Mouse (Mus musculus) adrenal gland, postnatal 25 days (tissue): ENCODE results near the gene Fam69a. TPM values are rescaled to one million over a fixed set of nuclear protein-coding genes. Genes with fewer than 3 reads are reported as not detected.
"Not testable (repeated sequence)": the region's sequence is repeated elsewhere in the genome, so short reads cannot be mapped to it uniquely, and the experiment has no call there.

ENCODE experiments used
- DNase-seq: peaks from one replicate; pipeline ENCODE4 v3.0.0; 2021; ENCODE audit warnings: mixed read lengths
- total RNA-seq: library from RNA; stranded (reverse); gene quantifications from 2 replicates; pipeline ENCODE4 v1.2.3, GENCODE M21; 2021

Gene Fam69a
- total RNA-seq, 1 experiment from 2014 or later, result 4.6 TPM

- no peak for DNase-seq
Observed at GRCm38 (mm10) chr5:107946475-107946874, 40.4 kb downstream of the Fam69a start.

- DNase-seq, result no peak
Observed at GRCm38 (mm10) chr5:107943526-107943925, 43.4 kb downstream of the Fam69a start.

- DNase-seq, result no peak
Observed at GRCm38 (mm10) chr5:107942941-107943340, 43.9 kb downstream of the Fam69a start.

GRCm38 (mm10) chr5:107941222-107941621 is 45.7 kb downstream of the Fam69a start:
- no peak for DNase-seq

- no peak for DNase-seq
Observed at GRCm38 (mm10) chr5:107939701-107940100, 47.2 kb downstream of the Fam69a start.

- DNase-seq, result no peak
Observed at GRCm38 (mm10) chr5:107938886-107939285, 48.0 kb downstream of the Fam69a start.

GRCm38 (mm10) chr5:107938483-107938882 is 48.4 kb downstream of the Fam69a start:
- DNase-seq, result not testable (repeated sequence)

- DNase-seq, result no peak
Observed at GRCm38 (mm10) chr5:107936625-107937389, 50.1 kb downstream of the Fam69a start.

- no peak for DNase-seq
Observed at GRCm38 (mm10) chr5:107934770-107935543, 51.9 kb downstream of the Fam69a start.

- no peak for DNase-seq
Observed at GRCm38 (mm10) chr5:107933202-107933974, 53.5 kb downstream of the Fam69a start.

- DNase-seq, result no peak
Observed at GRCm38 (mm10) chr5:107932556-107932955, 54.3 kb downstream of the Fam69a start.

- DNase-seq, result no peak
Observed at GRCm38 (mm10) chr5:107926550-107927249, 60.2 kb downstream of the Fam69a start.

- no peak for DNase-seq
Observed at GRCm38 (mm10) chr5:107924564-107924963, 62.3 kb downstream of the Fam69a start.

- no peak for DNase-seq
Observed at GRCm38 (mm10) chr5:107922836-107923235, 64.0 kb downstream of the Fam69a start.

- DNase-seq, result no peak
Observed at GRCm38 (mm10) chr5:107921400-107922252, 65.3 kb downstream of the Fam69a start.

GRCm38 (mm10) chr5:107915280-107915679 is 71.6 kb downstream of the Fam69a start:
- DNase-seq, result no peak

- DNase-seq, result no peak
Observed at GRCm38 (mm10) chr5:107911012-107911411, 75.9 kb downstream of the Fam69a start.

GRCm38 (mm10) chr5:107910084-107910616 is 76.7 kb downstream of the Fam69a start:
- DNase-seq, result no peak

- no peak for DNase-seq
Observed at GRCm38 (mm10) chr5:107909668-107910067, 77.2 kb downstream of the Fam69a start.

GRCm38 (mm10) chr5:107908514-107909110 is 78.3 kb downstream of the Fam69a start:
- no peak for DNase-seq
